Mouse (Mus musculus): ENCODE results near the gene Wdr5b.

DNA sequence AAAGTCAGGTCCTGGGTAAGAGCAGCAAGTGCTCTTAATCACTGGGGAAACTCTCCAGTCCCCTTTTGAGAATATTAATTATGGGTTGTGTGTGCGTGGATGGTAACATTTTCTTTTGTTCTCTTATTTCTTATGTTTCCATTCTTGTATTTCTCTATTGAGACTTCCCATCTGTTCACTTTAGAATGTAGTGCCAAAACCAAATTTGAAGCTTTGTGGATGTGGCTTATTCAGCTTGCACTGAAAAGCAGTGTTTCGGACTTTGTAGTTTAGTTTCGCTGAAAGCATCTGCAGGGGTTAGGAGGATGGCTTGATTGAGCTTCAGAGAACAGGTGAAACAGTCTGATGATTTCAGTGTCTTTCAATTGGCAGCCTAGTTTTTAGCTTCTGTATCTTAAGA, 47.7 kb upstream of the Wdr5b start:
- no peak for TF ChIP-seq CTCF (IDR thresholded peaks at IDR 0.05; ENCODE audit: borderline replicate concordance, control insufficient read depth, extremely low read depth, insufficient read depth, low read length, poor library complexity)
- TF ChIP-seq POLR2A (IDR thresholded peaks at IDR 0.05; ENCODE audit: control insufficient read depth, extremely low read depth, insufficient read depth, low read length, poor library complexity): no peak
